Mouse (Mus musculus): ENCODE results near the gene Scnn1a.
A peak's percentile ranks its signal among the peaks of the same experiment; 100 is the strongest.

Gene Scnn1a

DNA sequence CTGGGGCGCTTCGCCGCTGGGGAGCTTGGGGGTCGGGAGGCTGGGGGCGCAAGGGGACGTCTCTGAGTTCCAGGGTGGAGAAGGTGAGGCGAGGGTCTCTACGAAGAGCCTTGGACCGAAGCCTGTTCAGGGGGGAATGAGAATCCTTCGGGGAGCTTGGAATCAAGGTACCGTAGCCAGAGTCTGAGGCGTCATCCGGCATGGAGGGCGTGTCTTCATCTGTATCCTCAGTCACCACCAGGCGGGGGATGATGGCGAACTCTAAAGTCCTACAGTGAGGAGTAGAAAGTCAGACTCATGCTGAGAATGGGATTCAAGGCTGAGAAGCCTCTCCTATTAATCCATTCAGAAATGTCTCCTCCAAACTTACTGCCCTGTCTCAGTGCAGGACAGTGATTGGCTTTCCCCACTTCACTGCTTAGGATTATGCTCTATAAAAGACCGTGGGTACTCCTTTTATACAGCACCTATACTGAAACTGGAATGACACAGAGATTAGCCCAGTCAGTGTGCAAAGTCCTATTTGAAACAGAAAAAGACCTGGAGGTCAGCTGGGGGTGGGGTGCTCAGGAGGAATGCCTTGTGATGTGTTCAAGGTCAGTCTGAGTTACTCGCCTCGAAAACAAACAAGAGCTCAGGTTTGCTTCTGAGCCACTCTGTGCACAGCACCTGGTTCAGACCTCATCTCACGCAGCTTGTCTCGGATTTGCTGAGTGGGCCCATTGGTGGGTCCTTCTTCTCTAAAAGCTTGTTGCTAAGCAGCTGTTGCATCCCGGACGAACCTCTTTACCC is 43.2 kb downstream of the Scnn1a start:
- peak in 1 of 2 experiments; percentile 26 for DNase-seq

DNA sequence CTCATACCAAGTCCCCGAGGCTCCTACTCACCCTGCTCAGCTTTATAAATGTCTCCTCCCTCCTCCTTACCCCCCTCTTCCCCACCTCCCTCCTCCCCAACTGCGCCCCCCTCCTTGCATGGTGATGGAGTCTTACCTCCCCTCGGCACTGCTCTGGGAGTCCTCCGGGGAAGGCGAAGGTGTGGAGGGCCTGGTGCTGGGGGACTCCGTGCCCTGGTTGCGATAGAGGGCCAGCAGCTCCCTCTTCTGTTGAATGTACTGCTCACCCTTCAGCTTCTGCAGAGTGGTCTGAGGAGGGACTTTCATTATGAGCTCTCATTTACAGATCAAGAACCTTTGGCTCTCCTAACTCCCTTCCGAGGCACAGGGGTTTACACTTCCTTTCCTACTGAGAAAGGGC is 44.0 kb downstream of the Scnn1a start:
- peak in 1 of 2 experiments; percentile 29 for DNase-seq

DNA sequence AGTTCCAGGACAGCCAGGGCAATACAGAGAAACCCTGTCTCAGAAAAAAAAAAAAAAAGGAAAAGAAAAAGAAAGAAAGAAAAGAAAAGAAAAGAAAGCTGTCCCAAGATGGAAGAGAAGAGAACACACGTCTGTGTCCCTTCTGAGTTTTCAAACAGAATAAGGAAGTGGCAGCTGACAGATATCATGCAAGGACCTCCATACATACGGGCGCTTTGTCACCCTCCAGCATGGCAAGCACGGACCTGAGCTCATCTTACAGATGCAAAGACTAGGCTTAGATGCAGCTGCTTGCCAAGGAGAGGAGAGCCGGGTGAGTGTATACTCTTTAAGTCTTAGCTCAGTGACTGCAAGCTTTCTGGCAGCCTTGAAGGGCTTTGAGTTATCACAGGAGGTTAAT is 45.1 kb downstream of the Scnn1a start:
- no peak for DNase-seq

DNA sequence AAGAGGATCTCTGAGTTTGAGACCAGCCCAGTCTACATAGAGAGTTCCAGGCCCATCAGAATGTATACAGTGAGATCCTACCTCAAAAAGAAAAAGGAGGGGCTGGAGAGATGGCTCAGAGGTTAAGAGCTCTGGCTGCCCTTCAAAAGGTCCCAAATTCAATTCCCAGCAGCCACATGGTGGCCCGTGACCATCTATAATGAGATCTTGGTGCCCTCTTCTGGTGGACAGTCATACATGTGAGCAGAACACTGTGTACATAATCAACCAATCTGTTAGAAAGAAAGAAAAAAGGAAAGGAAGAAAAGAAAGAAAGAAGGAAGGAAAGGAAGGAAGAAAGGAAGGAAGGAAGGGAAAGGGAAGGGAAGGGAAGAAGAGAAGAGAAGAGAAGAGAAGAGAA is 45.7 kb downstream of the Scnn1a start:
- no peak for DNase-seq

DNA sequence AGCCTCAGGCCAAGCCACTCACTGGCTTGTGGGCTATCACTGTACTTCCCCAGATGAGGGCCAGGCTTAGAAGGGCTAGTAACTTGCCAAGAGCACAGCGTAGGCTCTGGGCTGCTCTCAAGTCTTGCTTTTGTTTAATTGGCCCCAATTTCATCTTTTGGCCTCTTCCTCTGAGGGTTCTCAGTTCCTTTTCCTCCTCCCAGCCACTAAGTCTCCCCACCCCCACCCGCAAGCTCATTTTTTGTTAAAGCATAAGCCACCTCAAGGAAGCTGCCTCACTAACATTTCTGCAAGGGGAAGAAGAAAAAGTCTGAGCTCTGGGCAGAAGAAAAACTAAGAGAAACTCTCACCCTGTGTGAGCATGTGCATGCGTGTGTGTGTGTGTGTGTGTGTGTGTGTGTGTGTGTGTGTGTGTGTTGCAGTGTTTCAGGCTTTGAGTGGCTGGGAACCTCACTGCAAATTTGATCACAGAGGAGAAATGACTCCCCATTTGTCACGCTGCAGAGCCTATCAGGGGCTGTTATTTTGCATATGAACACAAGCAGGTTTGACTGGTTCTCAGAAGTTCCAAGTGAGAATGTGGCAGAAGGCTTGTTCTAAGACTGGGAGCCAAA is 47.4 kb downstream of the Scnn1a start:
- no peak for DNase-seq

DNA sequence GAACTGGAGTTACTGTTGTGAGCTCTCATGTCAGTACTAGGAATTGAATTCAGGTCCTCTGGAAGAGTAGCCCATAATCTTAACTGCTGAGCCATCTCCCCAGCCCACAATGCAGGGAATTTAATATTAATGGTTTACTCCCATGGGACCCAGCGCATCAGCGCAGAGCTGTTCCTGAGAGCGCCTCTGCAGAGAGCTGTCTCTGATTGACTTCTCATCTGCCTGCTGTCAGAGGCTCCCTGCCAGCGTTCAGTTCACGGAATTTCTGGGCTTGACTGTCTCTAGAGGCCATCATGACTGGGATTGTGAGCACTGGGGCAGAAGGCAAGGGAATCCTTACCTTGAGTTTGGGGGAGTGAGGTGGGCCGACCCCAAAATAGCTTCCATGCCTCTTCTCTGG is 56.6 kb downstream of the Scnn1a start:
- no peak for DNase-seq

DNA sequence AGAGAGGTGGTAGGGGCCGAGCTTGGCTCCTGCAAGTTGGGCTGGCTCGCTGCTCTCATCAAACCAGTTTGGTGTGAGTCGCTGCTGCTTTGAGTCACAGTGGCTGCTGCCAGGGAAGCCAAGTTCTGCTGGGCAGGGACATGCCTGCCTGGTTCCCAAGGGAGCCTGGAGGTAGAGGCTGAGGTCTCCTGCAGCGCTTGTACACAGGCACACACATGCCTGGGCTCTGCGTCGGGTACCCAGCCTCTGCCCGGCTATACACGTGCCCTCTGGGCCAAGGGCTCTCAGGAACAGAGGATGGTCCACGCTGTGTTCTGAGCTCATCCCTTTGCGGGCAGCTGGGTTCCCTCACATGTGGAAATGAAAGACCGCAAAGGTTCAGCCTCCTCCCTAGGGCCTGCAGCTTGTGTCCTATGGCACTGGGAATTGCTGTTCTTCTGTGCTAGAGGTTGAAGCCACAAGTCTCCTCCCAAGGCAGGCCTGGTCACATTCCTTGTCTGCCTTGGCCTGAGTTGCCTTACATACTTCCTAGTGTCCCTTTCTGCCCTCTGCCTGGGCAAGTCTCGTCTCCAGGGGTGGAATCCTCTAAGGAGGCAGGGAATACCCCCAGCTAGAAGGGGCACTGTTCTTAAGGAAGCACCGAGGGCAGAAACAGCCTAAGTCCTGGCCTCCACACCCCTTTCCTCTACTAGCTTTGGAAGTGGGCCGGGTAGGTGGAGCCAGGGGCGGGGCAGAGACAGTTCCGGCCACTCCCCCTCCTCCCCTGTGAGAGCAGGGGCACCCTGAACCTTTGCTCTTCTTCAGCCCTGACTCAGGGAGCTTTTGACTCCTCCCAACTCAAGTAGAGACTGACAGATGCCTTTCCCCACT is 57.4 kb downstream of the Scnn1a start:
- peak; percentile 45 for DNase-seq

DNA sequence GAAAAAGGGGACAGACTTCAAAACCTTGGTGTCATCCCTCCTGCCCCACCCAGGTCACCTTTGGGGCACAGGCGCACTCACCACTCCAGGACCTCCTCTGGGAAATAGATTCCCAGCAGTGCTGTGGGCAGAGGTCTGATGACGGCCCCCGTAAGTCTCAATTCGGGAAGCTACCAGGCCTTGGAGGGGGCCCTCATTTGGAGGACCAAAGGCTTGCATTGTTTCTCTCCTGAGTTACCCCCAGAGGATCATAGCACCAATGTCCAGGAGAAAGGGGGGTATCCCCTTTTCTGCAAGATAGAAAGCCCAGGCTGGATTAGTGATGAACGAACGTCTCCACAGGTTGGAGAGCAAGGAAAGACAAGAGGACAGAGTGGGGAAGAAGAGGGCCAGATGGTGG is 58.2 kb downstream of the Scnn1a start:
- DNase-seq, result no peak

DNA sequence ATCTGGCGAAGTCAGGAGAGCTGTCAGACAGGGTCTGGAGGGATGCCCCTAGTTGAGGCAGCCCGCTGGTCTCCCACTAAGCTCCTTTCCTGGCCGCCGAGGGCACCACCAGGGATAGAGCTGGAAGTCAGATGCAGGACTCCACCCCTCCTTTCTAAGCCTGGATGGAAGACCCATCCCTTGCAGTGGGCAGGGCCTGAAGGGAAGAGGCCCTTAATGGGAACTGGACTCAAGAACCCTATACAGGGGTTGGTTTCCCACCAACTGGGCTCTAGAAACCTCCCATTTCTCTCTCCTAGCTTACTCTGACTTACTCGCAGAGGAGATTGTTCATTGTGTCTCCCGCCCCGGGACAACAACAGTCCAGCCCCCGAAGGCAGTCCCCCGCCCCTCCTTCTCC is 59.3 kb downstream of the Scnn1a start:
- no peak for DNase-seq

DNA sequence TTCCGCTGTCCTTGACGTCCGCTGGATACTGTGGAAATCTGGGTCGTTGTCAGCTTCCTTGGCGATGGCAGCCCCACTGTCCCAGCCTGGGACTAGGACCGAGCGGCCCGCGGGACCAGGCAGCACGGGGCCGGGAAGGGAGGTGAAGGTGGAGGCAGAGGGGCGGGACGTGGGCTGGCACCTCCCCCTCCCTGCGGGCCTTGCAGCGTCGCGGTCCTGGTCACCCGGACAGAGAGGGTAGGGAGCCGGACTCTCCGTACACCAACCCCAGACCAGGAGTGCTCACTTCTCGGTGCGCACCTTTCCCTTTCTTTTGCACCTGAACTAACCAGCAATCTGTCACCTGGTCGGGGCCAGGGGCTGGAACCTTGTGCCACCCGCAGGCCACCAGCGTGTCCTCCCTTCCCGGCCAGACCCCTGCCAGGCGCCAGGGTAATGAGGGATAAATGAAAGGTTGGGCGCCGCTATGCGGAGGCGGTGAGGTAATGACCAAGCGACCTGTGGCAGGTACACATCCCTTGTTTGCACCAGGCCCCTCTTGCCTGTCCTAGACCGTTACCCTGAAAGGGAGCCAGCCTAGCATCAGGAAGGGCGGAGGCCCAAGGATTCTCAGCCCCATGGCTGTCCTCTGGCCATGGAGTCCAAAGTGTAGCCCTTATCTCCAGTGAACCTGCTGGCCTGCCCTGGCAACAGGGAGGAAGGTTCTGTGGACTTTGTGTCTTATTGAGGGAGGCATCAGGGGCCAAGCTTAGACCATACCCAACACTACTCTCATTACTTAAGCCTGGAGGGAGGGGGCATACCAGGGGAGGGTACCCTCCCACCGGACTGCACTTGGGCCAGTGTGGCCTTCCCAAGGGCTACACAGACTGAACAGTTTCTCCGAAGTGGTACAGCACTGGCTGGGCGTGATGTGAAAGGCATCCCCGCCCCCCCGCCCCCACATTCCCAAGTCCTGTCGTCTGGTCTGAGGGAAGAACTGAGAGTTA is 60.2 kb downstream of the Scnn1a start, which contains the start of gene Plekhg6:
Gene Plekhg6 (minus strand): TSS at position 422 of the 989 bp plus-strand sequence.
- DNase-seq, result no peak

DNA sequence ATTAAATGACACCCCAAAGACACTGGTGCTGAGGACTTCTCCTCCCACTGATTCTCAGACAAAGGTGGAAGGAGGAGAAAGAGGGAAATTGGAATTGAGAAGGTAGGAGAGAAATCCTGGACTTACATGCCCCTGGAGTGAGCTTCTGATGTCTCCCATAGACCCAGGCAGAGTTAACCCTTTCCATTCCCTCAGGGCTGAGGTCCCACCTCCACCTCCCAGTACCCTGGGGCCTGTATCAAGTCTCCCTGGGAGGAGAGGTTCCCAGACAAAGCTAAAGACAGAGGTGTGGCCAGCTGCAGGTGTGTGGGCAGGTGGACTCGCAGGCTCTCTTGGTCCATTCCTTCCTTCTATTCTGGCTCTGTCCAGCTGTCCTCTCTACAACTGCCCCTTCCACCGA is 61.6 kb downstream of the Scnn1a start:
- no peak for DNase-seq

DNA sequence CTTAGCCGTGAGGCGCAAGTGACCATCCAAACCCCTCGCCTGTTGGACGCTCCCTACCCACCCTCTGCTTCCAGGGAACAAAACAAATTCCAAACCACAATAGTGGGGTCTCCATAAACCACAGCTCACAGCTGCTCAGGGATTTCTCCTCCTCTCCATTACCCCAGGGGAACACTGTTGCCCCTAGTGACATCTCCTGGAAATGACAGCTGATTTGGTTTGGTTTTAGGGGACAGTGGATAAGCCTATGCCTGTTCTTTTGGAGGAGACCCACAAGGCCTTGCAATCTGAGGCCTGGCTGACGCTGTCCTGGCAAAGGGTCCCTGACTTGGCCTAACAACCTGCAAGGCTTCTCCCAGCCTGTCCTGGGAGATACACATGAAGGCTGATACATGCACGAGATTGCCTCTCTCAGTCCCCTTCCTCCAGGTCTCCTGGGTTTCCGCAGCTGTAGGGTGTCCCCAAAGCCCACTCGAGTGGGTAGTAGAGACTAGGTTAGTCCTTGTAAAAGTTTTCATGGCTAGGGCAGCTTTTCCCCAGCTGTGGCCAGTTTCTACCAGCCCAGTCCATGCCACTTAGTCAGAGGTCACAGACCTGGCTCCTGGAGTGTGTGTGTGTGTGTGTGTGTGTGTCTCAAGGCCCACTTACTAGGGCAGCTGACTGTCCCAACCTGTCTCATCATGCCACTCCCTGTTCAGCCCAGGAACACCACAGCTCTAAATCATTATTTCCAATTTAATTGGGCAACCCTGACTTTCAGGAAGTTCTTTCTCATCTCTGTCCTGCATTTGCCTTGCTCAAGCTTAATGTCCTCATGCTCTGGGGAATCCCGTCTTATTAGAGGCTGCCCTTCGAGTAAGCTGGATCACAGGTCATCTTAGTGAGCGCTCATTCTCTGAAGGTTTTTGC is 64.9 kb downstream of the Scnn1a start:
- DNase-seq, result peak; percentile 30 to 40

DNA sequence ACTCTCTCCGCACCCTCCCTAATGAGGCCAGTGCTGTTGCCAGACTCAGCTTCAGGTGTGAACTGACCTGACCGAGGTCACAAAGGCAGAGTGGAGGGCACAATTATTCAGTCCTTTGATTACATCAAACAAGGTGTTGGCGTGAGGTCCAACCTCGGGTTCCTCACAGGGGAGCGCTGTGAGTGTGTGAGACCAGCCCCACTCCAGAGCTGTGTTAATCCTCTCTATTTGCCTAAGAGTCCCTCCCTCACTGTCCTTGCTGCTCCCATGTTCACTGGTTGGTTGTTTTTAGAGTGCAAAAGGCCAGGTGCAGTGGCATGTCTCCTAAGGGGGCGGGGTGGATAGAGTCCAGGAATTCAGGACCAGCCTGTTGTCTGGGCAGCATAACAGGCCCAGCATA is 65.6 kb downstream of the Scnn1a start:
- no peak for DNase-seq

DNA sequence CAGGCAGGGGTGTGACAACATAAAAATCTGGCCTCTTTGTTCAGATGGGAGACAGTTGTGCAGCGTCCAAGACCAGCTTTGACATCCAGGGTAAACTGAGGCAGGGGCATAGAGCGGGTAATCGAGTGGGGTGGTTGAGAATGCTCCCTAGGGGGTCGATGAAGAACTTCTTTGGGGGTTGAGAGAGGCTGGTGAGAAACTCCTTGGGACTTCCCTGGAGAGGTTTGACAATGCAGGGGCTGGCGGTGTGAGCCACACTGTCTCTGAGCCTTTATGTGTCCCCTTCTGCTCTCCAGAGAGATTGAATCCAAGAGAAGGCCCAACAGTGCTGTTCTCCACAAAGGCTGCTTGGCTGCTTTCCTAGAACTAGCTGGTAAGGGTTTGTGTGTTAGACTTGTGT is 69.4 kb downstream of the Scnn1a start:
- no peak for DNase-seq

All from cerebellum, postnatal 10 days (tissue).